Mouse (Mus musculus) layer of hippocampus, adult 2 months (tissue): ENCODE results near the gene Reln. TPM values are rescaled to one million over a fixed set of nuclear protein-coding genes. Genes with fewer than 3 reads are reported as not detected.
A peak's percentile ranks its signal among the peaks of the same experiment; 100 is the strongest.

Source experiments
- DNase-seq, 2 experiments: peaks; one replicate each; pipeline ENCODE4 v3.0.0; 2022; ENCODE audit warnings: low spot score in 2 of 2
- H3K27ac ChIP-seq: fragments of 200-600 bp; 2 replicates; pipeline ENCODE4 v1.8.1; 2022
- H3K4me3 ChIP-seq: fragments of 200-600 bp; 2 replicates; pipeline ENCODE4 v1.8.1; 2022; ENCODE audit warnings: mild to moderate bottlenecking
- CTCF ChIP-seq: fragments of 200-600 bp; conservative IDR thresholded peaks from 2 replicates; pipeline ENCODE4 v1.8.1; 2022; ENCODE audit warnings: antibody characterized with exemption, mild to moderate bottlenecking, moderate library complexity
- long read RNA-seq, 2 experiments: library from polyadenylated mRNA; stranded (forward); transcript quantifications; one replicate each; pipeline ENCODE4 v2.0.0; 2021; ENCODE audit warnings: borderline mapping rate in 2 of 2
- total RNA-seq, 2 experiments: library from RNA; stranded (reverse); gene quantifications; 2 replicates each; pipeline ENCODE4 v1.2.3; 2021

Reln gene
- total RNA-seq: 10 to 100 TPM; 47.1 to 48.7 TPM
- long read RNA-seq, experiment 1, partial matches to known transcripts: 7 of 14 reads
- long read RNA-seq, experiment 1, other reads (novel, unspliced or antisense): 7 of 14 reads
- long read RNA-seq, experiment 2, partial matches to known transcripts: 8 of 15 reads
- long read RNA-seq, experiment 2, other reads (novel, unspliced or antisense): 7 of 15 reads

- TF ChIP-seq CTCF: no peak
- no peak within 1 kb of the TSS for H3K27ac ChIP-seq
- H3K4me3 ChIP-seq: peak within 1 kb of the TSS; percentile 51
- no peak for DNase-seq
Measured at GRCm38 (mm10) chr5:22344556-22344975, at the start of gene Reln. Gene Reln, minus strand, starts transcription at chr5:22344702.

GRCm38 (mm10) chr5:22388502-22388901, 44.0 kb upstream of the Reln start:
- no peak for TF ChIP-seq CTCF
- DNase-seq: no peak
- Histone ChIP-seq H3K27ac (no peak overlapping the region), H3K4me3 (no peak overlapping the region)

DNA sequence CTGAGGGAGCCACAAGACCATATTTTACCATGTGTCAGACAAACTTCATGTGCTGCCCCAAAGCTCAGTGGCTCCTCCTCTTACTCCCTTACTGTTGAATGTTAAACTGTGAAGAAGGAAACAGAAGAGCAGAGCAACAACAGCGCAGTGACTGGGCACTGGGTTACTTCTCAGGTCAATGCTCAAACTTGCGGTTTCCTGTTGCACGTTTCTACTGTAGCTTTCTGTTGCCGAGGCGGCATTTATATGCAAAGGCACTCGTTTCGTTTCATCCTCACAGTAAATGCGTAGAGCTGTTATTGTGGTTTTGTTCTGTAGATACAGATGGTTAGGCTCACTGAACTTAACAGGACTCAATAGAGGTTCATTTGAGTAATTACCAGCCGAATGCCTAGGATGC, 16.0 kb upstream of the Reln start:
- H3K4me3 ChIP-seq: no peak overlapping the region
- DNase-seq: no peak
- no peak for TF ChIP-seq CTCF
- H3K27ac ChIP-seq: no peak overlapping the region

- DNase-seq: no peak
- Histone ChIP-seq H3K4me3 (no peak overlapping the region), H3K27ac (no peak overlapping the region)
- TF ChIP-seq CTCF: no peak
Measured at GRCm38 (mm10) chr5:22348412-22348811, 3.9 kb upstream of the Reln start.

- no peak overlapping the region for H3K4me3 ChIP-seq
- no peak for DNase-seq
- no peak overlapping the region for H3K27ac ChIP-seq
- TF ChIP-seq CTCF: no peak
Measured at GRCm38 (mm10) chr5:22347732-22348131, 3.2 kb upstream of the Reln start.

DNA sequence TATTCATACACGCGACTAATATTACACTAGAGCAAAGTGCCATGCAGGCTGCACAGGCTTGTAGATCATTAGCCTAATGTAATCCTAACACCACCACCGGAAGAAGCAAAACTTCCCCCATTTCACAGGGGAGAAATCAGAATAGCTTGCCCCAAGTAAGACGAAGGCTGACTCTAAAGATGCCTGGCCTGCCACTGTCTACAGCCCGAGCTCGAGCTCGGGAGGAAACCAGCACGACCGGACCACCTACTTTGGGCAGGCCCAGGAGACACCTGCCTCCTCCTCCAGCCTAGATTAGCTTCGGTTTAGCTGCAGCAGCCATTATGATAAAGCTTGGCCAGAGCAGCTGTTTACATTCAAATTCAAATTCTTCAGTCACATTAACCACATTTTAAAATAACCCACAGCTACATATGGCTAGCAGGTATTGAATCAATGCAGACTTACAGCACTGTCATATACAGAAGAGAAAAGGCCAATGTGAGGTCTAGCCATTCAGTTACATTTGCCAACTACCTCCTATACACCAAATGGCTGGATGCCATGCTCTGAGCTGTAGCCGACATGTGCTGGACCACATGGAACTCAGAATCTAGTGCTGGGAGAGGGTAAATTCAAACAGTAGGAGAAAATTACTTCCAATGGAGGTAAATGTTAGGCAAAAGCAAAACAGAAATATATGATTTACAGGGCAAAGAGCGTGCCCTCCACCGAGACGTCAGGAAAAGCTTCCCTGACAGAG, 1.6 kb upstream of the Reln start:
- no peak for DNase-seq
- H3K4me3 ChIP-seq: no peak overlapping the region
- no peak overlapping the region for H3K27ac ChIP-seq
- no peak for TF ChIP-seq CTCF

DNA sequence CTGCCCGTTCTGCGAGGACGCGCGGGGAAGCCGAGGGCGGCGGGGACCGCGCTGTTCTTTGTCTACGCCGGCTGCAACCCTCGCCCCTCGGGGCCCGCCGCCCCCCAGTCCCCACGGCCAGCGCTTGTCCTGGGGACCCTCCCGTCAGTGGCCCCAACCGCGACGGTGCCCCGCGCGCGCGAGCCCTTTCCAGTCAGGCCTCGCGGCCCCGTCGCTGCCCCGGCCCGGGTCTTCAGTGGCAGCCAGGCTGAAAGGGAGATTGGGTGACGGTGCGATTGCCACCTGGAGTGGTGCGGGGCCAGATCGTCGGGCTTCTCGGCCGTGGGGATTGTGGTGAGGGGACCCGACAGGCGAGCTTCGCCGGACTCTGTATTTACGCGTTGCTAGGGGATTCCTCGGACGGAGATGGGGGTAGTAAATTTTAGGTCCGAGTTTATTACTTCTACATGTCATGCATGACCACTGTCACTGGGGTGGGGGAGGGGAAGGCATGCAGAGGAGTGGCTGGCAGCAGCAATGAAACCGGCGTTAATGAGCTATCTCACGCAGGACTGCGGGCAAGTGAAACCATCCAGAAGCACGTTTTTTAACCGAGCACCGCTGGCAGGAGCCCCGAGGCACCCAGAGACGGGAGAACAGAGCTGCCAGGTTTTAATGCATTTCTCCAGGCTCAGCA, 612 bp upstream of the Reln start:
- no peak for DNase-seq
- H3K4me3 ChIP-seq: peak overlapping the region; percentile 44
- H3K27ac ChIP-seq: no peak overlapping the region
- TF ChIP-seq CTCF: no peak

GRCm38 (mm10) chr5:22343843-22344555, 503 bp downstream of the Reln start:
- H3K27ac ChIP-seq: no peak overlapping the region
- no peak for DNase-seq
- TF ChIP-seq CTCF: no peak
- H3K4me3 ChIP-seq: peak overlapping the region; percentile 51

GRCm38 (mm10) chr5:22343536-22343842, 1.0 kb downstream of the Reln start:
- H3K27ac ChIP-seq: no peak overlapping the region

DNA sequence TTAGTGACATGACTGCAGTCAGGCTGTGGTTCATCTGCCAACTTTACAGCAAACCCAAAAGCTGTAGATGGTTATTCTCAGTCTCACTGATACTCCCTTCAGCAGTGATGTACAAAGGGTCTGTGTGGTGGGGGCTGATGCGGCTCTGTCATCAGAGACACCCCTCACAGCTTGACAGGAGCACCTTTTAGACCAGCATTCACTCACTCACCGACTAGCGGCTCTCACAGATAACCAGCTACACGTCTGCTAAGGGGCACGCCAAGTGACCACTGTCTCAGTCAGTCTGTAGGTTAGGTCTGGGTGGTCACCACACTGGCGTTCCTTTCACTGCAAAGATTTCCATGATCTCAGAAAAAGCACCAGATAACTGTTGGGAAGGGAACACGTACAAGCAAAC, 2.0 kb downstream of the Reln start:
- Histone ChIP-seq H3K4me3 (no peak overlapping the region), H3K27ac (no peak overlapping the region)
- DNase-seq: no peak
- TF ChIP-seq CTCF: no peak

More at GRCm38 (mm10) chr5:22343536-22343842, 1.0 kb downstream of the Reln start:
- no peak for DNase-seq
- H3K4me3 ChIP-seq: peak overlapping the region; percentile 51
- no peak for TF ChIP-seq CTCF

DNA sequence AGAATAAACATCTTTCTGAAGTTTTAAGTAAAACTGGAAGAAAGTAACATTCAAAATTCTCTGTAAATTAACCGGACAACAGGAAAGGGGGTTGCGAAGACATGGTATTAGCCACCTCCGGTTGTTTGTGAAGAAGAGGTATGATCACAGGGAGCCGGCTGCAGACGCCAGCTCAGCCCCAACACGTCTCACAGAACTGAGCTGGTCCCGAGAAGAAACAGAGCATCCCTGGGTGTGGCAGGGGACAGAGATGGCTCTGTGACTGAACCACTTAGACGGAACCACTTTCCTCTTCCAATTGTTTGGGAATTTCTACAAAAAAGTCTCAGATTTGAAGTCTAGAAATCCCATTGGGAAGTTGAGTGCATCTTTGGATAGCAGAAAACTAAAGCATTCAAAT, 3.5 kb downstream of the Reln start:
- no peak overlapping the region for H3K27ac ChIP-seq
- TF ChIP-seq CTCF: no peak
- no peak overlapping the region for H3K4me3 ChIP-seq
- DNase-seq: no peak

DNA sequence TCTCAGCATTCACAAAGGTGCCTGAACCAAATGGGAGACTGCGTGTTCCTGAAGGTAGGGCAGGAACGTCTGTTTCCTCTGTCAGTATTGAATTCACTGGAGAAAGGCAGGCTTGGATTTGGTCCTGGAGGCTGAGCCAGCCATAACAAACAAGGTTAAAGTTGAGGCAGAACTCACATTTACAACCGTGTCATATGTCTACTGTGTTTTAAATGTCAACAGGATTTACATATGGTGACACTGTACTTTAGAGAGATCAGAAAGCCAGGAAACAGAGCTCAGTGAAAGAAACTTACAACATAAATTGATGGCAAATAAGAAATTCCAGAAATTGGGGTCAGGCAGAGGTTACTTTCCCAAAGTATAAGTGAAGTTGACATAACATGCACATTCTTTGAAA, 9.1 kb downstream of the Reln start:
- no peak for TF ChIP-seq CTCF
- DNase-seq: no peak
- Histone ChIP-seq H3K27ac (no peak overlapping the region), H3K4me3 (no peak overlapping the region)

GRCm38 (mm10) chr5:22330802-22331201, 13.7 kb downstream of the Reln start:
- no peak overlapping the region for H3K27ac ChIP-seq
- DNase-seq: no peak
- H3K4me3 ChIP-seq: no peak overlapping the region
- TF ChIP-seq CTCF: no peak
